Mouse (Mus musculus) erythroblast, adult 5-6 weeks (primary cell): ENCODE measurements around the gene Col5a1. TPM values are rescaled to one million over a fixed set of nuclear protein-coding genes. Genes with fewer than 3 reads are reported as not detected.

Experiments used
- ATAC-seq: replicated peaks from 2 replicates; pipeline ENCODE4 v1.8.0; 2016; ENCODE audit warnings: moderate number of reproducible peaks, mild to moderate bottlenecking, moderate TSS enrichment, inconsistent platforms; ENCODE audit not compliant: poor library complexity, low FRiP score, severe bottlenecking
- total RNA-seq, 2 experiments: library from RNA; stranded (forward) in 1 of 2; stranded (reverse) in 1 of 2; fragments of 150-400 nt in 1 of 2; fragments of 200-764, 138-1000 nt in 1 of 2; gene quantifications; 2 replicates each; pipeline versions ENCODE4 v1.2.3 to v1.2.4; 2015 to 2017; ENCODE audit warnings: low replicate concordance in 2 of 2

Col5a1 gene
- total RNA-seq, 2 experiments from 2014 or later: 3.1 to 3.9 TPM

- ATAC-seq: no peak
Observed at GRCm38 (mm10) chr2:27916316-27916715, 30.1 kb downstream of the Col5a1 start.

GRCm38 (mm10) chr2:27917177-27917576 lies 31.0 kb downstream of the Col5a1 start:
- ATAC-seq: no peak

- no peak for ATAC-seq
Observed at GRCm38 (mm10) chr2:27918106-27918505, 31.9 kb downstream of the Col5a1 start.

- ATAC-seq: no peak
Observed at GRCm38 (mm10) chr2:27919309-27919850, 33.2 kb downstream of the Col5a1 start.

- ATAC-seq: no peak
Observed at GRCm38 (mm10) chr2:27922053-27922452, 35.8 kb downstream of the Col5a1 start.

GRCm38 (mm10) chr2:27923718-27924117 lies 37.5 kb downstream of the Col5a1 start:
- ATAC-seq: no peak

- ATAC-seq: no peak
Observed at GRCm38 (mm10) chr2:27924463-27924862, 38.2 kb downstream of the Col5a1 start.

GRCm38 (mm10) chr2:27926478-27927165 lies 40.4 kb downstream of the Col5a1 start:
- ATAC-seq: 0 out of 2 replicates have a peak, but pooled peaks have one; percentile 36

GRCm38 (mm10) chr2:27930471-27931015 lies 44.3 kb downstream of the Col5a1 start:
- no peak for ATAC-seq

GRCm38 (mm10) chr2:27931130-27931529 lies 44.9 kb downstream of the Col5a1 start:
- no peak for ATAC-seq

GRCm38 (mm10) chr2:27931971-27932370 lies 45.7 kb downstream of the Col5a1 start:
- no peak for ATAC-seq

- no peak for ATAC-seq
Observed at GRCm38 (mm10) chr2:27934269-27934668, 48.0 kb downstream of the Col5a1 start.

GRCm38 (mm10) chr2:27934831-27935230 lies 48.6 kb downstream of the Col5a1 start:
- ATAC-seq: no peak

GRCm38 (mm10) chr2:27935441-27935840 lies 49.2 kb downstream of the Col5a1 start:
- ATAC-seq: no peak

GRCm38 (mm10) chr2:27936607-27937191 lies 50.5 kb downstream of the Col5a1 start:
- ATAC-seq: peak; percentile 30; the same call in 1 of the 2 replicates

GRCm38 (mm10) chr2:27939433-27939832 lies 53.2 kb downstream of the Col5a1 start:
- ATAC-seq: no peak

- no peak for ATAC-seq
Observed at GRCm38 (mm10) chr2:27940144-27940543, 53.9 kb downstream of the Col5a1 start.

GRCm38 (mm10) chr2:27947252-27947651 lies 61.0 kb downstream of the Col5a1 start:
- no peak for ATAC-seq

- ATAC-seq: no peak
Observed at GRCm38 (mm10) chr2:27947917-27948316, 61.7 kb downstream of the Col5a1 start.

GRCm38 (mm10) chr2:27953866-27954265 lies 67.6 kb downstream of the Col5a1 start:
- ATAC-seq: no peak

GRCm38 (mm10) chr2:27954924-27955323 lies 68.7 kb downstream of the Col5a1 start:
- ATAC-seq: no peak
